Mouse (Mus musculus) limb, embryonic 14.5 days (tissue): ENCODE measurements at regions not wholly inside any gene's neighbourhood (a gene's known extent, or its start where the extent isn't known, plus 50 kb on each side); places are given as distances from the start of the nearest gene placed in this dataset.

ENCODE experiments used
- ATAC-seq: fragments of 200-750 bp; cut with Nextera tagmentation; 2 replicates; pipeline ENCODE4 v1.8.0; 2017; ENCODE audit warnings: low read depth, moderate number of reproducible peaks, moderate TSS enrichment; ENCODE audit not compliant: low FRiP score
- DNase-seq: peaks from one replicate; pipeline ENCODE4 v3.0.0-alpha.2; 2015; ENCODE audit warnings: low spot score
- H3K27ac ChIP-seq: fragments of 300-500 bp; sonication (generic); replicated peaks from 2 replicates; pipeline ENCODE4 v1.5.1; 2014; ENCODE audit warnings: low read depth, mild to moderate bottlenecking, low read length, moderate library complexity, mixed read lengths
- H3K27me3 ChIP-seq: fragments of 300-500 bp; sonication (generic); 2 replicates; pipeline ENCODE4 v1.6.1; 2014; ENCODE audit warnings: low read length, mixed read lengths; ENCODE audit not compliant: control insufficient read depth, insufficient read depth
- H3K36me3 ChIP-seq: fragments of 300-500 bp; sonication (generic); 2 replicates; pipeline ENCODE4 v1.6.1; 2014; ENCODE audit warnings: mild to moderate bottlenecking, low read length, moderate library complexity, mixed read lengths; ENCODE audit not compliant: control insufficient read depth, insufficient read depth
- H3K4me1 ChIP-seq: fragments of 300-500 bp; sonication (generic); 2 replicates; pipeline ENCODE4 v1.6.1; 2014; ENCODE audit warnings: antibody characterized with exemption, low read length, mixed read lengths; ENCODE audit not compliant: control insufficient read depth, insufficient read depth
- H3K4me2 ChIP-seq: fragments of 300-500 bp; sonication (generic); replicated peaks from 2 replicates; pipeline ENCODE4 v1.6.1; 2014; ENCODE audit warnings: low read depth, mild to moderate bottlenecking, low read length, moderate library complexity; ENCODE audit not compliant: severe bottlenecking
- H3K4me3 ChIP-seq: fragments of 300-500 bp; sonication (generic); replicated peaks from 2 replicates; pipeline ENCODE4 v1.5.1; 2014; ENCODE audit warnings: low read length
- H3K9ac ChIP-seq: fragments of 300-500 bp; sonication (generic); 2 replicates; pipeline ENCODE4 v1.6.1; 2014; ENCODE audit warnings: mild to moderate bottlenecking, low read depth, low read length, moderate library complexity; ENCODE audit not compliant: severe bottlenecking
- H3K9me3 ChIP-seq: fragments of 300-500 bp; sonication (generic); 2 replicates; pipeline ENCODE4 v1.6.1; 2016; ENCODE audit warnings: low read length; ENCODE audit not compliant: control insufficient read depth
- POLR2A ChIP-seq: fragments of 200-500 bp; IDR thresholded peaks from 2 replicates; pipeline ENCODE4 v1.8.0; 2012; ENCODE audit warnings: inconsistent platforms, mild to moderate bottlenecking, moderate library complexity, borderline replicate concordance; ENCODE audit not compliant: insufficient read depth, insufficient read length; ENCODE audit errors: extremely low read depth
- WGBS: fragments of 180-500 bp; shearing (Covaris S2); extraction: QIAGEN DNeasy Blood & Tissue Kit; methylation state at CpG from one replicate; pipeline ENCODE4 v1.1.7; 2014; 5-methylcytosine and 5-hydroxymethylcytosine counted together

- 72% methylated on average over 7 of the region's 7 CpGs for WGBS
- no peak overlapping the region for H3K9ac ChIP-seq
- no peak overlapping the region for H3K27ac ChIP-seq
- H3K4me2 ChIP-seq, result no peak overlapping the region
- ATAC-seq (no peak), DNase-seq (no peak)
- no peaks in the 10 kb centered on the region for H3K27me3 ChIP-seq
- H3K4me3 ChIP-seq, result no peak overlapping the region
- no peaks in the 10 kb centered on the region for H3K9me3 ChIP-seq
- no peak for TF ChIP-seq POLR2A
- H3K4me1 ChIP-seq, result no peaks in the 10 kb centered on the region
- H3K36me3 ChIP-seq, result no peaks in the 10 kb centered on the region
These were observed 127.7 kb downstream of the Utp18 start for GRCm38 (mm10) chr11:93757825-93758224.

GRCm38 (mm10) chr11:93736618-93737017 lies 148.9 kb downstream of the Utp18 start:
- 87% methylated on average over 10 of the region's 10 CpGs for WGBS
- H3K36me3 ChIP-seq, result no peaks in the 10 kb centered on the region
- H3K4me3 ChIP-seq, result no peak overlapping the region
- no peak for DNase-seq
- no peak overlapping the region for H3K9ac ChIP-seq
- no peak overlapping the region for H3K4me2 ChIP-seq
- H3K27me3 ChIP-seq, result no peaks in the 10 kb centered on the region
- no peaks in the 10 kb centered on the region for H3K4me1 ChIP-seq
- no peak for TF ChIP-seq POLR2A
- ATAC-seq, result no peak
- no peak overlapping the region for H3K27ac ChIP-seq
- no peaks in the 10 kb centered on the region for H3K9me3 ChIP-seq

DNA sequence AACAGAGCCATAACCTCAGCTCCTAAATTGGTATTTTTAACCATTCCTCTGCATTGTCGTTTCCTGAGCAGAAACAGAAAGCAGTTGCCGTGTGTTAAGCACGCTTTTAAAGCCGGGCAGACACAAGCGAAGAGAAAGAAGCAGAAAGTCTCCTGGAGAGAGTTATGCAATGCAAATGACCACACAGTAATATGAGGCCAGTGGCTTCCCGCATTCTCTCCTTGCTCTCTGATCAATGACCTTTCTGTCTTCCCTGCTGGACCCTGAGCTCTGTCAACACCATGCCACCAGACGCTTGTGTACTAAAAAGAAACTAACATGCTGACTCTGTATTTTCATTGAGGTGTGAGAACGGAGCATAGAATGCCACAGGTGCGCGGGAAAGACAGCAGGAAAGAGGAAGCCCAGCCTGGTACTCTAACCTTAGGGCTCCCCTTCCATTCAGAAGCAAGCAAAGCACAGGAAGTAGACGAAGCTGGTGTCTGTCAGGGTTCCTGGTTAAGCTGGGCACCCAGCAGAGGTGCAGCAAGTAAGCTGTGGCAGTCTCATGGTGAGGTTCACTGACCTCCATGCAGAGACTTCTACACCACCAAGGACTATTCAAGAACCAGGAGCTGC lies 151.9 kb downstream of the Utp18 start:
- no peaks in the 10 kb centered on the region for H3K36me3 ChIP-seq
- no peak for TF ChIP-seq POLR2A
- no peaks in the 10 kb centered on the region for H3K27me3 ChIP-seq
- DNase-seq, result no peak
- H3K9me3 ChIP-seq, result no peaks in the 10 kb centered on the region
- 39% methylated on average over 11 of the region's 11 CpGs for WGBS
- H3K4me1 ChIP-seq, result no peaks in the 10 kb centered on the region
- H3K9ac ChIP-seq, result no peak overlapping the region
- H3K4me3 ChIP-seq, result no peak overlapping the region
- ATAC-seq, result no peak
- no peak overlapping the region for H3K27ac ChIP-seq
- H3K4me2 ChIP-seq, result no peak overlapping the region

GRCm38 (mm10) chr11:93729119-93729518 lies 156.4 kb downstream of the Utp18 start:
- Histone ChIP-seq H3K9me3 (no peaks in the 10 kb centered on the region), H3K4me1 (no peaks in the 10 kb centered on the region; the same call in 1 of the 2 replicates), H3K4me3 (no peak overlapping the region), H3K36me3 (no peaks in the 10 kb centered on the region), H3K27me3 (no peaks in the 10 kb centered on the region), H3K9ac (no peak overlapping the region), H3K27ac (no peak overlapping the region), H3K4me2 (no peak overlapping the region)
- no peak for DNase-seq
- whole genome bisulfite sequencing, result 61% methylated on average over 9 of the region's 9 CpGs
- TF ChIP-seq POLR2A, result no peak
- no peak for ATAC-seq

DNA sequence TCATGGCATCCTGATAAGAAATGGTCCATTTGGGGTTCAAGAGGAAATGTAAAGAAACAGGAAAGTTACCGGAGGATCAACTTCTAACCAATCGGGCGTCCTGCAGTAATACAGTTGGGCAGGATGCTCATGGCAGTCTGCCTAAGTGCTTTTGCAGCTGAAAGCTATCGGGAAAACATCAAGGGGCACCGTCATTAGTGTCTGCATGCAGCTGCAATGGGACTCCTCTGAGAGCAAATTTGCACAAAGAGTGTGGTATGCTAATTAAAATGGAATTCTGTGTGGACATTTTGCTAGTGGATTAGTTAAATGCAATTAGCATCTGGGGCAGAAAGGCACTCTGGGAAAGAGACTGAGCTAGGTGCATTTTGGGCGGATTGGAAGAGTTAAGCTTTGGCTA lies 160.3 kb downstream of the Utp18 start:
- no peaks in the 10 kb centered on the region for H3K9me3 ChIP-seq
- ATAC-seq (no peak), DNase-seq (no peak)
- H3K4me1 ChIP-seq, result no peaks in the 10 kb centered on the region; the same call in 1 of the 2 replicates
- H3K27me3 ChIP-seq, result no peaks in the 10 kb centered on the region
- no peak overlapping the region for H3K9ac ChIP-seq
- H3K4me2 ChIP-seq, result no peak overlapping the region
- H3K4me3 ChIP-seq, result no peak overlapping the region
- no peaks in the 10 kb centered on the region for H3K36me3 ChIP-seq
- TF ChIP-seq POLR2A, result no peak
- no peak overlapping the region for H3K27ac ChIP-seq
- WGBS, result 49% methylated on average over 6 of the region's 6 CpGs

DNA sequence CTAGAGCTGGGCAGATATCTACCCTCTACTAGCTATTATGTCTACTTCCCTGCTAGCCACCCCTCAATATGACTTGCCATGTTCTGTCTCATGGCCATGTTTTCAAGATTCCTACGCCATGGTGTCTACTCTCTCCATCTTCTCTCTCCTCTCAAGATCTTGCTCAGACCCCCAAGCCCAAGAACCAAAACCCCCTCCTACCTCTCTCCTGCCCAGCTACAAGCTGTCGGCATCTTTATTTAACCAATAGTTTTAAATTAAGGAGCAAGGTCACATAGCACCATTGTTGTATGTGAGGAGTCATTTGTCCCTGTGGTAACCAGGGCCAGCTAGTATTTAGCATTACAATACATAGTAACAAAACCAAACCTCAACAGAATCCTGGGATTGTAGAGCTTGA lies 166.4 kb downstream of the Utp18 start:
- WGBS, result 92% methylated on average over 2 of the region's 2 CpGs
- ATAC-seq (no peak), DNase-seq (no peak)
- no peak overlapping the region for H3K4me2 ChIP-seq
- H3K9ac ChIP-seq, result no peak overlapping the region
- H3K9me3 ChIP-seq, result no peaks in the 10 kb centered on the region
- TF ChIP-seq POLR2A, result no peak
- no peak overlapping the region for H3K4me3 ChIP-seq
- H3K27ac ChIP-seq, result no peak overlapping the region
- H3K27me3 ChIP-seq, result no peaks in the 10 kb centered on the region
- H3K4me1 ChIP-seq, result no peaks in the 10 kb centered on the region
- no peaks in the 10 kb centered on the region for H3K36me3 ChIP-seq
